Mouse (Mus musculus) ES-E14 (cell line): ENCODE results near the gene Slc25a27. TPM values are rescaled to one million over a fixed set of nuclear protein-coding genes. Genes with fewer than 3 reads are reported as not detected.
A peak's percentile ranks its signal among the peaks of the same experiment; 100 is the strongest.

Experiments
- DNase-seq: peaks from one replicate; pipeline ENCODE4 v3.0.0-alpha.2; 2013; ENCODE audit warnings: low read depth, low spot score
- H3K27ac ChIP-seq: 2 replicates; pipeline ENCODE4 v1.5.1; 2012; ENCODE audit warnings: low read depth, mild to moderate bottlenecking, low read length, moderate library complexity, mixed read lengths; ENCODE audit not compliant: poor library complexity, insufficient read depth, severe bottlenecking
- H3K36me3 ChIP-seq: 2 replicates; pipeline ENCODE4 v1.6.1; 2012; ENCODE audit warnings: mild to moderate bottlenecking, low read length, moderate library complexity, mixed read lengths; ENCODE audit not compliant: control insufficient read depth, poor library complexity, insufficient read depth, severe bottlenecking
- H3K4me1 ChIP-seq, 2 experiments: fragments of 150-350 bp in 1 of 2; sonication (generic) in 1 of 2; 2 replicates each; pipeline ENCODE4 v1.6.1; 2012; ENCODE audit warnings: low read length in 2 of 2, mild to moderate bottlenecking in 1 of 2, mixed read lengths in 1 of 2; ENCODE audit not compliant: control insufficient read depth in 2 of 2, insufficient read depth in 2 of 2, poor library complexity in 1 of 2
- H3K4me3 ChIP-seq, 2 experiments: fragments of 150-350 bp in 1 of 2; sonication (generic) in 1 of 2; 2 replicates each; pipeline ENCODE4 v1.5.1; 2012; ENCODE audit warnings: low read length in 2 of 2, low read depth in 1 of 2, mild to moderate bottlenecking in 1 of 2, mixed read lengths in 1 of 2; ENCODE audit not compliant: insufficient read depth in 1 of 2, poor library complexity in 1 of 2, severe bottlenecking in 1 of 2
- H3K9ac ChIP-seq: 2 replicates; pipeline ENCODE4 v1.6.1; 2012; ENCODE audit warnings: low read depth, mild to moderate bottlenecking, low read length, mixed read lengths; ENCODE audit not compliant: poor library complexity, insufficient read depth, severe bottlenecking
- H3K9me3 ChIP-seq: fragments of 150-350 bp; sonication (generic); 2 replicates; pipeline ENCODE4 v1.6.1; 2012; ENCODE audit warnings: low read depth, mild to moderate bottlenecking, low read length; ENCODE audit not compliant: control insufficient read depth, insufficient read depth
- CHD2 ChIP-seq: IDR thresholded peaks from 2 replicates; pipeline ENCODE4 v1.6.1; 2014; ENCODE audit warnings: mild to moderate bottlenecking, low read depth, low read length, inconsistent platforms
- HCFC1 ChIP-seq: IDR thresholded peaks from 2 replicates; pipeline ENCODE4 v1.6.1; 2012; ENCODE audit warnings: low read length, inconsistent platforms, borderline replicate concordance; ENCODE audit not compliant: insufficient read depth
- MAFK ChIP-seq: IDR thresholded peaks from 2 replicates; pipeline ENCODE4 v1.6.1; 2014; ENCODE audit warnings: mild to moderate bottlenecking, low read depth, low read length, inconsistent platforms; ENCODE audit not compliant: insufficient read depth
- ZC3H11A ChIP-seq: IDR thresholded peaks from 2 replicates; pipeline ENCODE4 v1.6.1; 2012; ENCODE audit warnings: low read depth, mild to moderate bottlenecking, inconsistent platforms, low read length, borderline replicate concordance
- ZNF384 ChIP-seq: IDR thresholded peaks from 2 replicates; pipeline ENCODE4 v1.6.1; 2012; ENCODE audit warnings: low read depth, low read length, inconsistent platforms
- in situ Hi-C, 2 experiments: fragments of 600-800 bp; cut with MboI; formaldehyde crosslinking; loops; one replicate each; pipeline ENCODE4 v1.15.1; 2025; ENCODE audit warnings: low sequenced_read_pairs in 2 of 2, inconsistent platforms in 1 of 2; ENCODE audit not compliant: unreplicated experiment in 2 of 2
- total RNA-seq: library from RNA; depleted of rRNA; stranded (reverse); fragments of 300-350 nt; gene quantifications from 2 replicates; pipeline ENCODE4 v1.2.3, GENCODE M21; 2012

Gene Slc25a27
- total RNA-seq, 1 experiment: 5.5 TPM

DNA sequence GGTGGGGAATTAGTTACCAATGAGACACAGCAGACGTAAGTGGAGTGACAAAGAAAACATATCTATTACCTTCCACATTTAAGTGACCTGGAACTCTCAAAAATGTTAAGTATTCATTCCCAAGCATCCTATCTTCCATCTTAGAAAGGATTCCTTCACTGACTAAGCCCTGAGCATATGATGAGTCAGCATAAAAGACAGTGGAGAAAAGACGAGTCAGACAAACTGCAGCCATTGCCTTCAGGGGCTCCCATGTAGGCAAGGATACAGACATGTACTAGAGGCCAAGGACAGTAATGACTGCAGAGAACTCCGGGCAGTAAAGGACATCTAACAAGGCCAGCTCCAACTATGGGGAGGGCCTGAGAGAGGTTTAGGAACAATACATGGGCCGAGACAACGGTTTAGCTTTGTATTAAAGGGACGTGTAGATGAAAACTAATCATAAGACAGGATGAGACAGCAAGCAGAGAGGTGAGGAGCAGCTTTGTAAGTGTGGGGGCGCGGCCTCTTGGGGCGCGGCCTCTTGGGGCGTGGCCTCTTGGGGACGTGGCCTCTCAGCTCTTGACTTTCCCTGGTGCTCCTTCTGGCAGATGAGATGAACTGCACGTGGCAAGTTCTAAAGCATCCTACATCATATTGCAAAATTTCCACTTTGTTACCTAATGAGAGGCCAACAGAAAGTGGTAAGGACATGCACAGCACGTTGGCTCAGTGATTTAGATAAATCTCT lies 15.5 kb downstream of the Slc25a27 start:
- Histone ChIP-seq H3K4me1 (peaks cover 0 to 6% of the 10 kb centered on the region in 2 experiments; a peak in 1 of 4 replicates), H3K27ac (no peak overlapping the region), H3K36me3 (peaks cover 5% of the 10 kb centered on the region; the same call in 1 of the 2 replicates), H3K9ac (no peak overlapping the region), H3K9me3 (no peaks in the 10 kb centered on the region), H3K4me3 (no peak overlapping the region)
- in situ Hi-C loops: no loop called here
- peak; percentile 96 for TF ChIP-seq MAFK
- no peak for TF ChIP-seq CHD2
- TF ChIP-seq ZNF384: no peak
- TF ChIP-seq HCFC1: no peak
- no peak for DNase-seq

DNA sequence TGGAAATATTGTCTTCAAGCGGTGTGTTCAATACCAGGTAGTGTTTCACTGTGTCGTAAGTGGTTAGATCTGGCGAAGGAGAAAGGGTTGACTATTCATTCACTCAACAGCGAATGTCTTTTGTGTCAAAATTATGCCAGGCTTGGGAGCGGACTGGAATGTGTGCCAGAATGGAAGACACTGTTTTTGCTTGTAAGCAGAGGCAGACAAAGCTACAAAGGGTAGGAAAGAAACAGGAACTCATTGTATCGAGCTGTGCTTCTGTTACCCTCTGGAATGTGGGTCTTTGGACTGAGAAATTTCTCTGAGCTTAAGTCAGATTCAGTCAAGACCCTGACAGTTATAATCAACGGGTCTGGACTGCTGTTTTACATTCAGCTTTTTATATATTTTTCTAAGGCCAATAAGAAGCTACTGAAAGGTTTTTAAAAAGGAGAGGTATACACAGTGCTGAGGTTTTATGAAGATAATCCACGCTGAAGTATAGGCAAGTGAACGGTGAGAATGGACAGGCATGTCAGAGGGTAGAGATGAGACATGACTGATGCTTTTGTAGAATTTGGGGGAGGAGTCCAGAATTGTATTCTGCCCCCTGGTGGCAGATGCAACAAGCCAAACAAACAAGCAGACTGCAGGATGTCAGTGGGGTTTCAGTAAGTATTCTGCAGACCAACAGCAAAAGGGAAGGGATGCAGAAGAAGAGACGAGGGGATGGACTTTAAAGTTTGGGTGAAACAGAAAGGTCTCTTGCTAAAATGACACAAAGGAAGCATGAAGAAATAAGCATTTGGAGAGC lies 17.2 kb downstream of the Slc25a27 start:
- in situ Hi-C loops: no loop called here
- no peak overlapping the region for H3K9ac ChIP-seq
- H3K4me3 ChIP-seq: no peak overlapping the region
- peak; percentile 63 for DNase-seq
- H3K9me3 ChIP-seq: no peaks in the 10 kb centered on the region
- peaks cover 5% of the 10 kb centered on the region; the same call in 1 of the 2 replicates for H3K36me3 ChIP-seq
- H3K27ac ChIP-seq: no peak overlapping the region
- peaks cover 0 to 6% of the 10 kb centered on the region in 2 experiments; a peak in 1 of 4 replicates for H3K4me1 ChIP-seq
- TF ChIP-seq CHD2 (no peak), ZNF384 (no peak), MAFK (no peak), HCFC1 (no peak), ZC3H11A (no peak)

DNA sequence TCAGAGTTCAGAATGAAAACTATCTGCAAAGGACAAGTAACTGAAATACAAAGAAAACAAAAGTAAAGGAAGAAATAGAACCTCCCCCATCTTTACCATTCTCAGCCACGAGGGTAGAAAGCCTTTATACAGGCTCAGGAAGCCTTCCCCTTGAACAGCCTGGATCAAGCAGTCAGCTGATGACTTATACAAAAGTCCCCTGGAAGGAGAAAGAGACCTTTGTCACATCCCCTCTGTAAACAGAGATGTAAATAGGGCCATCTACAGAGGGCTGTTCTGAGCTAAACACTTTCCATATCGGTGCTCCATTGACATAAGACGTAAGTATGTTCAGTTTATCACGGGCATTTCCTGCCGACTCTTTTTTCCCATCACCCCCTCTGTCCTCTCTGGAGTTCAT lies 20.1 kb downstream of the Slc25a27 start:
- TF ChIP-seq ZNF384 (no peak), HCFC1 (no peak), CHD2 (no peak), ZC3H11A (no peak), MAFK (no peak)
- H3K9ac ChIP-seq: no peak overlapping the region
- H3K4me3 ChIP-seq: no peak overlapping the region
- no peaks in the 10 kb centered on the region for H3K9me3 ChIP-seq
- peaks cover 4% of the 10 kb centered on the region; the same call in 1 of the 2 replicates for H3K36me3 ChIP-seq
- H3K27ac ChIP-seq: no peak overlapping the region
- peaks cover 0 to 4% of the 10 kb centered on the region in 2 experiments; a peak in 1 of 4 replicates for H3K4me1 ChIP-seq
- no peak for DNase-seq
- in situ Hi-C loops: no loop called here

DNA sequence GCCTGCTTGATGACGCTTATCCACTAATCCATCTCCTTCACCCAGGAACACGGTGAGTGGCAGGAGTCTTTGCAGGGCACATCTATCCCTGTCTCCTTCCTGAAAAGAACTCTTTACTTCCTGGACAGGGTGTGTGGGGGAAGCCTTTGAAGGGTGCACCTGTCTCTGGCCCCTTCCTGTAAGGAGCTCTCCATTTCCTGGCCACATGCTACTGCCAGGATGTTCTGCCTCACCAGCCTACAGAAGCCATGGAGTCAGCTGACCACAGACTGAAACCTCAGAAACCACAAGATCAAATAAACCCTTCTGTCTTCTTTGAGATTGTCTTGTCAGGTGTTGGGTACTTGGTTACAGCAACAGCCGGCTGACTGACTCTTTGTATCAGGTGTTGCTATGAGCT lies 21.9 kb downstream of the Slc25a27 start:
- Histone ChIP-seq H3K4me1 (no peaks in the 10 kb centered on the region), H3K9ac (no peak overlapping the region), H3K9me3 (no peaks in the 10 kb centered on the region), H3K4me3 (no peak overlapping the region), H3K27ac (no peak overlapping the region), H3K36me3 (no peaks in the 10 kb centered on the region; the same call in 1 of the 2 replicates)
- TF ChIP-seq ZNF384 (no peak), HCFC1 (no peak), MAFK (no peak), CHD2 (no peak), ZC3H11A (no peak)
- in situ Hi-C loops: no loop called here
- DNase-seq: no peak
